Mouse (Mus musculus) retina, postnatal 1 day (tissue): ENCODE measurements around the gene Glce.
A peak's percentile ranks its signal among the peaks of the same experiment; 100 is the strongest.

Experiments used
- DNase-seq: peaks from one replicate; pipeline ENCODE4 v3.0.0-alpha.2; 2012

The Glce gene

GRCm38 (mm10) chr9:62121551-62122447 lies 656 bp downstream of the Glce start:
- DNase-seq = peak; percentile 48

- DNase-seq = peak; percentile 64
These were observed 3.7 kb downstream of the Glce start for GRCm38 (mm10) chr9:62118754-62119153.

GRCm38 (mm10) chr9:62115826-62116225 lies 6.6 kb downstream of the Glce start:
- no peak for DNase-seq

GRCm38 (mm10) chr9:62096603-62097002 lies 25.9 kb downstream of the Glce start:
- no peak for DNase-seq

DNA sequence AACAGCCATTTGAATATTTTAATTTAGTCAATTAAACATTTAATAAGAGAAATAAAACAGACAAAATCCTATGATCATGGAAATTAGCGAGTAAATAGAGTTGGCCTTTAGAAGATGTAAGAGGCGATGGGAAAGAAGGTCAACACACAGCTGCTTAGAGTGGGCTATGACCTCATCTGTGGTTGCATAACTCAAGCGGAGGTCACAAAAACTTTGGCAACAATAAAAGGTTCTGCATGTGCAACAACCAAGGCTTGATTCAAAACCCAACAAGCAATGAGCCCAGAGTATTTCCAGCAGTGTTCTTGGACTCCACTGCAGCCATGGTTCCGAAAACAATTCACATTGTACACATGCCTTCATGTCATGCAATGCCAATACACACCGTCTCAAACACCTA lies 30.9 kb downstream of the Glce start:
- peak; percentile 10 for DNase-seq

DNA sequence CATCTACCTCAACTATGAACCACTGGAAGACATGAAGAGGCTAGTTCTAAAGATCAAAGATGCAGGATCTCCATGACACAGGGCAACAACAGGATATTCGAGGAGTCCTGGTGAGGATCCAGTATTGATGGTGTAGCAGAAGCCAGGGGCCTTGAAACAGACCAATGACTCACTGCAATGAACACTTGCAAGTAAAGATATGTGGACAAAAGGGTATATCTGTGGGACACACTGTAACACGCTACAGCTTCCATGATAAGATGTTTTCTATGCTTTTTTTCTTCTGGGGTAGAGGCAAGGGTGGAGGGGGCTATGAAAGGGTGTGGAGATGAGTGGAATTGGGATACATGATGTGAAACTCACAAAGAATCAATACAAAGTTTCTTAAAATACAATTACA lies 36.9 kb downstream of the Glce start:
- no peak for DNase-seq

GRCm38 (mm10) chr9:62084896-62085295 lies 37.6 kb downstream of the Glce start:
- DNase-seq = no peak

DNA sequence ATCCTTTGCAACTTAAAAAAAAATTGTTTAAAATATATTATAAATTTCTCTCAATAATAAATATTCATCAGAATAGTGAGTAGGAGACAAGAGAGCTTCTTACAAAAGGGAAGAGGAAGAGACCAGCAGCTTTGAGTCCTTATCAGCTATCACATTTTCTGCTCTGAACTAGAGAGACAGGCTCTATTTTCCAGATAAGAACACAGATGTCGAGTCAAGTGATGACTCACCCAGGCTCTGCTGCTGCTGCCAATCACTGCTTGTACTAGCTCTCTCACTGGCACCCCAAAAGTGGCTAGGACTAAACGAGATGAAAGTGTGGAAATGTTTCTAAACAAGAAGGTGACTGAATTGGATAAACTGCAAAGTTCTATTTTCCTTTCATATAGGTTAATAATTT lies 39.5 kb downstream of the Glce start:
- DNase-seq = no peak

DNA sequence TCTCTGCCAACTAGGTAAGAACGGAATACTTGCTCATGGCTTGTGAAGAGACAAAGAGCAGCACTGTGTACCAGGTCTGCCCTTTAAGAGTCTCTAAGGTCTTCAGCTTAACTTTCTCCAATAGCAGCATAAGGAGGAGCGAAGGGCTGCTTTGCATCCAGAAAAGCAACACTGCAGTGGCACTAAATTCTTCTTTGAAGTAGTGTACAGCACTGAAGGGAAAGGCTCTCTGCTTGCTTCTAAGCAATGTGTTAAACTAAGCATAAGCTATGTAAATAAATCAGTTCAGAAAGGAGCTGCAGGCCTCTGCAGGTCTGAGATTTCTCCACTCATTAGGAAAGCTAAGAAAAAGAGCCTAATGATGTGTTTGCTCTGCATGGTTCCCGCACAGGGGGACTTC lies 40.9 kb downstream of the Glce start:
- DNase-seq = peak; percentile 11

- DNase-seq = peak; percentile 9
These were observed 42.3 kb downstream of the Glce start for GRCm38 (mm10) chr9:62080028-62080760.

DNA sequence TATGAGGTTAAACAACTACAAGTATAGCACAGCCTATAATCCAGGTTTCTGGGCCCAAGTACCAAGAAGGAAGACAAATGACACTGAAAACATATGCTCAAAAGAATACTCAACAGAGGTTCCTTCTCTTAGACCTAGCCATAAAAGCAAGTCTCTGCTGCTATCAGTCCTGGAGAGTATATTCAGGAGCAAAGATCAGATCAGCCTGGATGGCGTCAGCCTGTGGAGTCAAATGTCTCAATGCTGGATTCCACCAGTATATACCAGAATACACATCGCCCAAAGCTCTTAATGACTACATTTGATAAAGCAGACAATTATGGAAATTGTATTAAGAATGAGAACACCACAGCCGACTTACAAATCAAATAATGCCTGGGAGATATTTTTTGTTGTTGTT lies 60.2 kb downstream of the Glce start:
- DNase-seq = no peak

DNA sequence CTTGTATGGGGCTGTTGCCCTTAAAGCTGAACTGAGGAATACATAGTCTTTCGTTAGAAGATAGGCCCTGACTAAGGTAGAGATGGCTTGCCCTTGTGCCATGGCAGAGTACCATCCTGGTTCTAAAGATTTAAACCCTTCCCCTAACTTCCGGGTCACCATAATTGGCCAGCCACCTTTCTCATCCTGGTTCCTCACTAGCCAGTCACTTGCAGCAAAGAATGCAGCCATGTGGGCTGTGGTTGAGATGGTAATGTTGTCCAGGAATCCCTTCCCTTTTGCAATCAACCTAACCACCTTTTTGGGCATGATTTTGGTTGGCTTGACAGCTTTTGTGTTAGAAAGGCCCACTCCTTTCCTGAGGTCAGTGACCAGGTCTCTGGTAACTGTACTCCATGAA lies 62.0 kb downstream of the Glce start:
- no peak for DNase-seq

- no peak for DNase-seq
These were observed 62.5 kb downstream of the Glce start for GRCm38 (mm10) chr9:62059941-62060340.

DNA sequence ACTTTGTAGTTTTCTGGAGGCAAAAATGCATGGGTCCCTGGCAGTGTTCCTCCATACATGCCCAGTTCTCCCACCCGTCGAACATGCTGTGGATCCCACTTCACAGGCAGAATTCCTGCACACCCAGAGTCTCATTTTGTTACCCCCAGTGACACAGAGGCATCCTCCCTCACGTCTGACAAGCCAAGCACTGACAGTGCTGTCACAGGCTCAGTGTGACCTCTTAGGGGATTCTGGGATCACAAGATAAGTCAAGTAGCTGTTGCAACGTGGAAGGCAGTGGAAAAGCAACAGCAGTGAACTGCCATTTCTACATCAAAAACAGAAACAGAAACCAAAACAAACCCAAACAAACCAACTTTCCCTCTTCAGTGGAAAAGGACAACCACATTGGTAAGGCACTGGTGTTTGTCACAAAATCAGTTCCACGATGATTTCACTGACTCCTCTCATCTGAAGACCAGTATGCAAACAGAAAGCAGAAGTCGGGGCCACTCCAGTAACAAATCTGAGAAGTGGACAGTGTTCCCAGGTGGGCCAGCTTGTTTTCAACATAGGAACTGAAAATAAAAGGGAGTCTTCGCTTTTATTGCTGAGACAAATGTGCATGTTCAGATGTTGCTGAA lies 64.5 kb downstream of the Glce start:
- no peak for DNase-seq

DNA sequence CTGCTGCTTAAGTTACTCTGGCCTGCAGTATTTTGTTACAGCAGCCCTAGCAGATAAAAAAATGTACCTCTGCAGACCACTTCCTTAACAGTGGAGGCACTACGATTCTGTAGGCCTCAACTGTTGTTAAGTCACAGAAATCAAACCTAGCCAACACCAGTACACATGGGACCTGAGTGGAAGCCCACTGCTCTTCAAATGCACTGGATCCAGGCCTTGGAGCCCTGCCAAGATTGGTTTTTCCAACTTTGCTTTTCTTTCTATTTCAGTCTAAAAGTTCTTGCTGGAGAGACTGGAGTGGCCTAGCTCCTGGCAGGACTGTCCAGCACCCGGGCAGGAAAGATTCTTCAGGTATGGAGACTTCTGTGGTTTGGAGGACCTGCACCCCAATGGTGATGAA lies 66.2 kb downstream of the Glce start:
- DNase-seq = no peak

DNA sequence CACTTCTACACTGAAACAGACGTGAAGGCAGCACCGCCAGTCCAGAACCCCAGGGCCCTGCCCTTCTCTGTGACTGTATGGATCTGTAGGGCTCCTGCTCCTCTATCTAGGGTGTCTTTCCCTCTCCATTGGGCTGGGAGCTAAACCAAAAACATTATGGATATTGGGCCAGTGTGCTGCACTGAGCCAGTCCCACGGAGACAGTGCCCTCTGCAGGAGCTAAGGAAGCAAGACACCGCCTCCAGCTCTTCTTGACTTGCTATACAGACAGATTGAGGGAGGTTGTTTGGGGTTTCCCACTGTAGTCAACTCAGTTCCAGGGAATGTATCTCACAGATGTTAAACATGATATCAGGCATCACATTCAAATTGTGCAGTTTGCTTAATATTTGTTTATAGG lies 71.7 kb downstream of the Glce start:
- peak; percentile 49 for DNase-seq

- no peak for DNase-seq
These were observed 73.3 kb downstream of the Glce start for GRCm38 (mm10) chr9:62049166-62049565.

DNA sequence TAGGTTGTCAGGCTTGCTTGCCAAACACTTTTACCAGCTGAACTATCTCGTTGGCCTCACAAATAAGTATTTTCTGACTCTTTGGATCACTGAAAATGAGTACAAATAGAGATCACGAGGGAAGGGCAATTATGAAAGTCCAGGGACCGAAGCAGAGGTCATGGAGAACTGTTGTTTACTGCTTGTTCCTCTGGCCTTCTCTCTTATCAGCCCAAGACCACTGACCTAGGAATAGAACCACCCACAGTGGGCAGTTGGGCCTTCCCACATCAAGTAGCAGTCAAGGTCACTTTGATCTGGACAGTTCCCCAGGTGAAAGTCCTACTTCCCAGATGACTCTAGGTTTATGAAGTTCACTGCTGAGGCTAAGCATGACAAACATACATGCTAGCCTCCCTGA lies 80.3 kb downstream of the Glce start:
- no peak for DNase-seq

DNA sequence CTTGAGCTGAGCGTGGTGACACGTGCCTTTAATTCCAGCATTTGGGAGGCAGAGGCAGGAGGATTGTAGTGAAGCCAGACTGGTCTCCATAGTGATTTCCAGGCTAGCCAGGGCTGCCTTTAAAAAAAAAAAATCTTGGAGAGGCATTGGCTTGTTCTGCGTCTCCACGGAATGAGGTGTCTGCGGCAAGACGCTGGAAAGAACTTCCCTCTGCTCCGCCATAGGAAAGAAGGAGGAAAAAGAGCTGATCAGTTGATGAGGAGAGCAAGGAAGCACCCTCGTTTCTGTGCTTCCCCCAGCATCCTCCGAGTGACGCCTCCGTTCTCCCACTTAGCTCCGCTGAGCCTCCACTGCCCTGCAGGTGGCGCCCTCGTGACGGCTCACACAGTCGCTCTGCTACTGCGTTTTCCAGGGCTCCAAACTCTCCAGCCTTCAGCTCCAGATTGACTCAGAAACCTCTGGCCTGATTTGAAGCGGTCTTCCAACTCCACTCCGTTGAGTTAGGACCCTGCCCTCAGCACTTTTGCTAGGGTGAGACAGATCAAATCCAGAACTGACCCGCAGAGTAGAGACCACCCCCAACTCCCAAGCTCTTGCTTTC lies 82.3 kb downstream of the Glce start:
- peak; percentile 87 for DNase-seq

DNA sequence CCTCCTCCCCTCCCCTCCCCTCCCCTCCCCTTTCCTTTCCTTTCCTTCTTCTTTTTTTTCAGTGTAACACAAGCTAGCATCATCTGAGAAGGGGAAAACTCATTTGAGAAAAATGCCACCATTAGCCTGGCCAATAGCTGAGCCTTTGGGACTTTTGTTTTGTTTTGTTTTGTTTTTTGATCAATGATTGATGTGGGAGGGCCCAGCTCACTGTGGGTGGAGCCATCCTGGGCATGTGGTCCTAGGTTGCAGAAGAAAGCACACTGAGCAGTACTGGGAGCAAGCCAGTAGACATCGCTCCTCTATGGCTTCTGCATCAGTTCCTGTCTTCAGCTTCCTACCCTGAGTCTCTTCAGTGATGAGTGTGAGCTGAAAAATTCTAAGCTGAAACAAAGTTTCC lies 86.6 kb downstream of the Glce start:
- DNase-seq = no peak

DNA sequence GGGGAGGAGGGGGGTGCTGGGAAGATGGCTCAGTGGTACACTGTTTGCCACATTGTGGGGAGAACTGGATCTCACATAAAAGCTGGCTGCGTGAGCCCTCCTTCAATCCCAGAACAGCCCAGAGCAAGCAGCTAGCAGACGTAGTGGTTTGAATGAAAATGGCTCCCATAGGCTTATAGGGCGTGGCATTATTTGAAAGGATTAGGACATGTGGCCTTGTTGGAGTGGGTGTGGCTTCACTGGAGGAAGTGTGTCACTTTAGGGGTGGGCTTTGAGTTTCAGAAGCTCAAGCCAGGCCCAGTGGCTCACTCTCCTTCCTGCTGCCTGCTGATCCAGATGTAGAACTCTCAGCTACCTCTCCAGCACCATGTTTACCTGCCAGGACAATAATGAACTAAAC lies 90.2 kb downstream of the Glce start:
- DNase-seq = no peak

- DNase-seq = no peak
These were observed 94.4 kb downstream of the Glce start for GRCm38 (mm10) chr9:62028072-62028471.

GRCm38 (mm10) chr9:62026600-62026999 lies 95.9 kb downstream of the Glce start, which contains the start of gene Paqr5:
Gene Paqr5, minus strand, starts transcription at chr9:62026856.
- peak; percentile 55 for DNase-seq
